Mouse (Mus musculus): ENCODE data around the gene Btn2a2.

DNA sequence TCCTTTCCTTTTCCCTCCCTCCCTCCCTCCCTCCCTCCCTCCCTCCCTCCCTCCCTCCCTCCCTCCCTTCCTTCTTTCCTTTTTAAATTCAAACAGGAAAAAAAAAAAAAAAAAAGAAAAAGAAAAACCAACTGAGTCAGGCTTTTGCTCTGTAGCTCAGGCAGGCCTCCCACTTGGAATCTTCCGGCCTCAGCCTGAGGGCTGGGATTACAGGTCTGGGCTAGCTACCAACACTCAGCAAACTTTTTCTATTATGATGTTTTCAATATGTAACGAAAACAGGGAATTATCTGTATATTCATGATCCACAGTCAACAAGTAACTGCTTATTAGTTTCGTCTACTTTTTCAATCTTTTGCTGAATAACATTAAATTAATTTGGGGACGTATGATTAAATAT lies 14.3 kb upstream of the Btn2a2 start:
- no peak for TF ChIP-seq CTCF (IDR thresholded peaks at IDR 0.05; ENCODE audit: extremely low read depth, insufficient read depth, insufficient read length, insufficient replicate concordance)
- no peak for TF ChIP-seq POLR2A (IDR thresholded peaks at IDR 0.05; ENCODE audit: low read depth, low read length)

Data from spleen, adult 2 months (tissue).